Mouse (Mus musculus) MEL (cell line): ENCODE data around the gene Sbpl. TPM values are rescaled to one million over a fixed set of nuclear protein-coding genes. Genes with fewer than 3 reads are reported as not detected.

Experiments
- DNase-seq: peaks from one replicate; pipeline ENCODE4 v3.0.0; 2011; ENCODE audit warnings: low read depth, low spot score
- H3K27ac ChIP-seq: 2 replicates; pipeline ENCODE4 v1.5.1; 2012; ENCODE audit warnings: low read depth, mild to moderate bottlenecking, control low read depth, low read length, moderate library complexity; ENCODE audit not compliant: control insufficient read depth
- H3K27me3 ChIP-seq, 2 experiments: fragments of 150-350 bp in 1 of 2; sonication (generic) in 1 of 2; 2 replicates each; pipeline ENCODE4 v1.6.1; 2012; ENCODE audit warnings: low read length in 2 of 2, mild to moderate bottlenecking in 2 of 2, improper control_type of control experiment in 1 of 2, moderate library complexity in 1 of 2; ENCODE audit not compliant: insufficient read depth in 2 of 2, control insufficient read depth in 1 of 2
- H3K36me3 ChIP-seq, 2 experiments: 2 replicates each; pipeline ENCODE4 v1.6.1; 2012 to 2014; ENCODE audit warnings: low read length in 2 of 2, improper control_type of control experiment in 1 of 2, inconsistent platforms in 1 of 2, mild to moderate bottlenecking in 1 of 2; ENCODE audit not compliant: insufficient read depth in 2 of 2, control insufficient read depth in 1 of 2
- H3K4me1 ChIP-seq, 2 experiments: fragments of 150-350 bp in 1 of 2; sonication (generic) in 1 of 2; 2 replicates each; pipeline ENCODE4 v1.6.1; 2012; ENCODE audit warnings: low read length in 2 of 2, improper control_type of control experiment in 1 of 2, mild to moderate bottlenecking in 1 of 2; ENCODE audit not compliant: insufficient read depth in 2 of 2, control insufficient read depth in 1 of 2
- H3K4me3 ChIP-seq, 2 experiments: fragments of 150-350 bp in 1 of 2; sonication (generic) in 1 of 2; 2 replicates each; pipeline ENCODE4 v1.5.1; 2012; ENCODE audit warnings: low read depth in 2 of 2, low read length in 2 of 2, mild to moderate bottlenecking in 2 of 2, moderate library complexity in 2 of 2, control low read depth in 1 of 2, improper control_type of control experiment in 1 of 2; ENCODE audit not compliant: control insufficient read depth in 1 of 2, insufficient read depth in 1 of 2
- H3K79me2 ChIP-seq: 2 replicates; pipeline ENCODE4 v1.6.1; 2012; ENCODE audit warnings: mild to moderate bottlenecking, low read length, moderate library complexity; ENCODE audit not compliant: control insufficient read depth, poor library complexity, insufficient read depth
- H3K9ac ChIP-seq: 2 replicates; pipeline ENCODE4 v1.6.1; 2012; ENCODE audit warnings: low read depth, mild to moderate bottlenecking, control low read depth, low read length, moderate library complexity; ENCODE audit not compliant: control insufficient read depth, poor library complexity, severe bottlenecking
- H3K9me3 ChIP-seq: fragments of 150-350 bp; sonication (generic); replicated peaks from 2 replicates; pipeline ENCODE4 v1.6.1; 2012; ENCODE audit warnings: mild to moderate bottlenecking, low read length, improper control_type of control experiment, moderate library complexity; ENCODE audit not compliant: insufficient read depth
- BHLHE40 ChIP-seq: IDR thresholded peaks from 2 replicates; pipeline ENCODE4 v1.6.1; 2012; ENCODE audit warnings: low read depth, mild to moderate bottlenecking, inconsistent platforms, low read length, improper control_type of control experiment, borderline replicate concordance
- CHD1 ChIP-seq: IDR thresholded peaks from 2 replicates; pipeline ENCODE4 v1.6.1; 2012; ENCODE audit warnings: low read depth, mild to moderate bottlenecking, inconsistent platforms, low read length, improper control_type of control experiment
- CHD2 ChIP-seq: IDR thresholded peaks from 2 replicates; pipeline ENCODE4 v1.6.1; 2011; ENCODE audit warnings: low read length, improper control_type of control experiment
- CTCF ChIP-seq, 3 experiments: IDR thresholded peaks in 2 of 3; conservative IDR thresholded peaks in 1 of 3; 2 replicates each; pipeline ENCODE4 v1.5.1; 2011 to 2012; ENCODE audit warnings: low read length in 3 of 3, low read depth in 2 of 3, mild to moderate bottlenecking in 2 of 3, improper control_type of control experiment in 1 of 3, inconsistent platforms in 1 of 3, mixed read lengths in 1 of 3, moderate library complexity in 1 of 3; ENCODE audit not compliant: control insufficient read depth in 1 of 3, insufficient read depth in 1 of 3, poor library complexity in 1 of 3, severe bottlenecking in 1 of 3
- E2F4 ChIP-seq: IDR thresholded peaks from 2 replicates; pipeline ENCODE4 v1.6.1; 2011; ENCODE audit warnings: low read depth, low read length, improper control_type of control experiment, borderline replicate concordance
- ELF1 ChIP-seq: IDR thresholded peaks from 2 replicates; pipeline ENCODE4 v1.6.1; 2014; ENCODE audit warnings: low read depth, mild to moderate bottlenecking, inconsistent platforms, low read length, improper control_type of control experiment, moderate library complexity
- HCFC1 ChIP-seq: IDR thresholded peaks from 2 replicates; pipeline ENCODE4 v1.6.1; 2012; ENCODE audit warnings: low read depth, mild to moderate bottlenecking, inconsistent platforms, low read length, improper control_type of control experiment, moderate library complexity
- JUND ChIP-seq: IDR thresholded peaks from 2 replicates; pipeline ENCODE4 v1.6.1; 2011; ENCODE audit warnings: low read depth, mild to moderate bottlenecking, improper control_type of control experiment, low read length
- KAT2A ChIP-seq: conservative IDR thresholded peaks from 2 replicates; pipeline ENCODE4 v1.6.1; 2012; ENCODE audit warnings: low read depth, low read length, improper control_type of control experiment, inconsistent platforms
- MAX ChIP-seq: IDR thresholded peaks from 2 replicates; pipeline ENCODE4 v1.6.1; 2011; ENCODE audit warnings: low read length, improper control_type of control experiment
- MAZ ChIP-seq: IDR thresholded peaks from 2 replicates; pipeline ENCODE4 v1.6.1; 2012; ENCODE audit warnings: low read depth, mild to moderate bottlenecking, inconsistent platforms, low read length, improper control_type of control experiment
- MYB ChIP-seq: IDR thresholded peaks from 2 replicates; pipeline ENCODE4 v1.6.1; 2011; ENCODE audit warnings: mild to moderate bottlenecking, low read depth, low read length, improper control_type of control experiment
- NELFE ChIP-seq: IDR thresholded peaks from 2 replicates; pipeline ENCODE4 v1.6.1; 2011; ENCODE audit warnings: low read depth, low read length, improper control_type of control experiment
- NRF1 ChIP-seq: IDR thresholded peaks from 2 replicates; pipeline ENCODE4 v1.6.1; 2014; ENCODE audit warnings: low read depth, mild to moderate bottlenecking, inconsistent platforms, low read length, improper control_type of control experiment, moderate library complexity; ENCODE audit not compliant: poor library complexity, insufficient read depth, severe bottlenecking
- POLR2A ChIP-seq, 2 experiments: IDR thresholded peaks; 2 replicates each; pipeline ENCODE4 v1.6.1; 2011 to 2012; ENCODE audit warnings: low read length in 2 of 2, mild to moderate bottlenecking in 2 of 2, control low read depth in 1 of 2, improper control_type of control experiment in 1 of 2, low read depth in 1 of 2, moderate library complexity in 1 of 2; ENCODE audit not compliant: control insufficient read depth in 1 of 2, insufficient read depth in 1 of 2, poor library complexity in 1 of 2
- RAD21 ChIP-seq: IDR thresholded peaks from 2 replicates; pipeline ENCODE4 v1.6.1; 2011; ENCODE audit warnings: mild to moderate bottlenecking, low read depth, low read length, improper control_type of control experiment
- RCOR1 ChIP-seq: IDR thresholded peaks from 2 replicates; pipeline ENCODE4 v1.6.1; 2012; ENCODE audit warnings: low read depth, mild to moderate bottlenecking, inconsistent platforms, low read length, improper control_type of control experiment
- SIN3A ChIP-seq: IDR thresholded peaks from 2 replicates; pipeline ENCODE4 v1.6.1; 2012; ENCODE audit warnings: low read length, improper control_type of control experiment, inconsistent platforms
- TAL1 ChIP-seq: IDR thresholded peaks from 2 replicates; pipeline ENCODE4 v1.6.1; 2012; ENCODE audit warnings: mild to moderate bottlenecking, inconsistent platforms, low read length, moderate library complexity, mixed read lengths
- TBP ChIP-seq: IDR thresholded peaks from 2 replicates; pipeline ENCODE4 v1.8.0; 2011; ENCODE audit warnings: low read depth, low read length, improper control_type of control experiment
- TCF12 ChIP-seq: IDR thresholded peaks from 2 replicates; pipeline ENCODE4 v1.6.1; 2014; ENCODE audit warnings: low read depth, mild to moderate bottlenecking, inconsistent platforms, low read length, improper control_type of control experiment, moderate library complexity
- USF1 ChIP-seq: IDR thresholded peaks from 2 replicates; pipeline ENCODE4 v1.6.1; 2014; ENCODE audit warnings: low read depth, mild to moderate bottlenecking, inconsistent platforms, low read length, improper control_type of control experiment, moderate library complexity
- USF2 ChIP-seq, 2 experiments: IDR thresholded peaks; 2 replicates each; pipeline ENCODE4 v1.6.1; 2011 to 2012; ENCODE audit warnings: improper control_type of control experiment in 2 of 2, low read length in 2 of 2, borderline replicate concordance in 1 of 2, inconsistent platforms in 1 of 2, low read depth in 1 of 2, mild to moderate bottlenecking in 1 of 2; ENCODE audit not compliant: insufficient read depth in 1 of 2
- ZMIZ1 ChIP-seq: IDR thresholded peaks from 2 replicates; pipeline ENCODE4 v1.6.1; 2012; ENCODE audit warnings: low read depth, mild to moderate bottlenecking, inconsistent platforms, low read length, improper control_type of control experiment, moderate library complexity
- ZNF384 ChIP-seq: IDR thresholded peaks from 2 replicates; pipeline ENCODE4 v1.6.1; 2012; ENCODE audit warnings: low read depth, mild to moderate bottlenecking, inconsistent platforms, low read length, improper control_type of control experiment
- polyA plus RNA-seq, 2 experiments: library from polyadenylated mRNA; stranded (reverse) in 1 of 2; unstranded in 1 of 2; fragments of >175 nt in 1 of 2; fragments of >200 nt in 1 of 2; gene quantifications; 2 replicates each; pipeline versions ENCODE4 v1.2.1 to v1.2.4; 2012; ENCODE audit warnings: low replicate concordance in 2 of 2, low read depth in 1 of 2; ENCODE audit not compliant: insufficient read length in 2 of 2, insufficient read depth in 1 of 2, missing spikeins in 1 of 2
- total RNA-seq: library from RNA; depleted of rRNA; stranded (reverse); fragments of 300-350 nt; gene quantifications from 2 replicates; pipeline ENCODE4 v1.2.3, GENCODE M21; 2012

The Sbpl gene
- total and polyA plus RNA-seq, 3 experiments: not detected

DNA sequence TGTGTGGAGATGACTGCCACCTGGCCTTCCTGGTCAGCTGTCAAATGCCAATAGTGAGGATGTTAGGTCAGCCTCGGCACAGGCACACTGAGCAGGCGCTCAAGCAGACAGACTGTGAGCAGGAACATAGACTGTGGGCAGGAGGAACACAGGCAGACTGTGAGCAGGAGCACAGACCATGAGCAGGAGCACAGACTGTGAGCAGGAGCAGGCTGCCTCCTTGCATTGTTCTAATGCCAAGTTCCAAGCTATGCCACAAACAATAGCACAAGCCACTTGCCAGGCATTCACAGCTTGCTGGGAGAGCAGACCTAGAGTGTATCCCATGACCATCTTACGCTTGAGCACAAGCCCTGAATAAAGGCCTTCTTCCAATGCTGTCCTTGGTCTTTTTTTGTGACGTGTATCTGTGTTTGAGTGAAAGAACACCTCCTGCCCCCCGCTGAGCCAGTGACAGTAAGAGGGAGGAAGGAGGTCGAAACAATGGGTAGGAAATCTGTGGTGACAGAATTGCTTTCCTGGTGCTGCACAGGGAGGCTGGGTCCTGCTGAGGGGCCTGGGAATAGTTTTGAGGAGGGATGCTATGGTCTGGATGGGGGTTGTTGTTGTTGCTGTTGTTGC is 10.8 kb upstream of the Sbpl start:
- H3K4me1 ChIP-seq: peaks cover 0 to 2% of the 10 kb centered on the region in 2 experiments; a peak in 1 of 4 replicates
- no peaks in the 10 kb centered on the region for H3K9me3 ChIP-seq
- peaks cover 4 to 7% of the 10 kb centered on the region in 2 experiments; a peak in 3 of 4 replicates for H3K27me3 ChIP-seq
- H3K27ac ChIP-seq: no peak overlapping the region
- no peak overlapping the region for H3K9ac ChIP-seq
- no peaks in the 10 kb centered on the region for H3K79me2 ChIP-seq
- TF ChIP-seq TCF12 (no peak), BHLHE40 (no peak), USF1 (no peak), E2F4 (no peak), ELF1 (no peak), RAD21 (no peak), NRF1 (no peak), SIN3A (no peak), JUND (no peak), CHD2 (no peak), ZMIZ1 (no peak), KAT2A (no peak), POLR2A (IDR thresholded peaks at IDR 0.05; ENCODE audit: control insufficient read depth in 1 of 2, insufficient read depth in 1 of 2, low read depth in 1 of 2, low read length in 2 of 2, poor library complexity in 1 of 2) (no peak)
- no peak for DNase-seq
- no peak overlapping the region for H3K4me3 ChIP-seq
- H3K36me3 ChIP-seq: no peaks in the 10 kb centered on the region; a peak in 1 of 4 replicates

DNA sequence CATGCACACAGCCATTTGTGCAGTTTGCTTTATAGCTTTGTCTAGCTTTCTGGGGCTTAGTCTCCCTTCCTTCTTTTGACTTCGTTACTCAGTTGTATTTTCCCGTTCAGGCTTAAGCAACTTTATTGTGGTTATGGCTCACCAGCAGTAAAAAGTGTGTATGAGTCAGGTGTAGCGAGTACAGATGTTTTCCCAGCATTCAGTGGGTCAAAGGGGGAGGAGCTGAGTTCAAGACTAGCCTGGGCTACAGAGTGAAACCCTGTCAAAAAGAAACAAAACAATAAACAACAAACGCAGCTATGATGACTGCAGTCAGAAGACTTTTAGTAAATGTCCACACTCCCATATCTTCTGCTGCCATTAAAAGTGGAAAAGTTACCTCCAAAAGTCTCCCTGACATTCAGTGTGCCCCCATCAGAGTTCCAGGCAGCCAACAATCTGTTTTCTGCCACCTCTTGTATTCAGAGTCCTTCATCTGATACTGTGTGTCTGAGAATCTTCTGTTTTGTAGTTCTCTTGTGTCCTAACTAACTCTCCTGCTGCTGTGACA is 6.6 kb upstream of the Sbpl start:
- no peak overlapping the region for H3K27ac ChIP-seq
- H3K79me2 ChIP-seq: no peaks in the 10 kb centered on the region
- H3K4me3 ChIP-seq: peak overlapping the region; percentile 13 to 16; a peak in 2 of 4 replicates
- H3K9me3 ChIP-seq: no peaks in the 10 kb centered on the region
- DNase-seq: peak; percentile 51
- H3K36me3 ChIP-seq: no peaks in the 10 kb centered on the region; a peak in 1 of 4 replicates
- H3K27me3 ChIP-seq: peaks cover 3 to 4% of the 10 kb centered on the region in 2 experiments; a peak in 3 of 4 replicates
- H3K4me1 ChIP-seq: peaks cover 0 to 3% of the 10 kb centered on the region in 2 experiments; a peak in 1 of 4 replicates
- no peak for TF ChIP-seq CHD1
- TF ChIP-seq TAL1: no peak
- TF ChIP-seq RCOR1: no peak
- TF ChIP-seq TBP: peak; percentile 93
- no peak for TF ChIP-seq MYB
- TF ChIP-seq NRF1: no peak
- TF ChIP-seq KAT2A: no peak
- no peak for TF ChIP-seq CTCF (IDR thresholded peaks at IDR 0.05 in 2 of 3, conservative IDR thresholded peaks at IDR 0.05 in 1 of 3; ENCODE audit: control insufficient read depth in 1 of 3, insufficient read depth in 1 of 3, low read depth in 2 of 3, low read length in 3 of 3, poor library complexity in 1 of 3, severe bottlenecking in 1 of 3)
- TF ChIP-seq MAZ: no peak
- 0 out of 2 replicates have a peak, but pooled peaks have one; percentile 20 for TF ChIP-seq HCFC1
- TF ChIP-seq NELFE: no peak
- no peak for TF ChIP-seq USF1
- peak; percentile 86 for TF ChIP-seq ZMIZ1
- no peak for TF ChIP-seq E2F4
- peak in 1 of 2 experiments; percentile 63; a peak in 2 of 4 replicates for TF ChIP-seq POLR2A (IDR thresholded peaks at IDR 0.05; ENCODE audit: control insufficient read depth in 1 of 2, insufficient read depth in 1 of 2, low read depth in 1 of 2, low read length in 2 of 2, poor library complexity in 1 of 2)
- TF ChIP-seq USF2 (IDR thresholded peaks at IDR 0.05; ENCODE audit: borderline replicate concordance in 1 of 2, insufficient read depth in 1 of 2, low read depth in 1 of 2, low read length in 2 of 2): no peak
- TF ChIP-seq ZNF384: no peak
- no peak for TF ChIP-seq MAX
- no peak for TF ChIP-seq TCF12
- 0 out of 2 replicates have a peak overlapping the region, but pooled peaks have one; percentile 3 for H3K9ac ChIP-seq
